Mouse (Mus musculus) gastrocnemius, postnatal 36 days (tissue): ENCODE data around the gene Kansl1. TPM values are rescaled to one million over a fixed set of nuclear protein-coding genes. Genes with fewer than 3 reads are reported as not detected.
"Not testable (repeated sequence)": the region's sequence is repeated elsewhere in the genome, so short reads cannot be mapped to it uniquely, and the experiment has no call there.

Experiments
- DNase-seq, 2 experiments: peaks; one replicate each; pipeline ENCODE4 v3.0.0; 2022
- intact Hi-C: fragments of 180-260 bp; cut with DNase I; formaldehyde crosslinking; loops from one replicate; pipeline ENCODE4 v1.15.1; 2025
- long read RNA-seq, 2 experiments: library from polyadenylated mRNA; stranded (forward); transcript quantifications; one replicate each; pipeline ENCODE4 v2.0.0; 2021
- total RNA-seq, 2 experiments: library from RNA; stranded (reverse); gene quantifications; 2 replicates each; pipeline ENCODE4 v1.2.3; 2021

The Kansl1 gene
- 10 to 100 TPM; 18.2 to 21.4 TPM for total RNA-seq
- long read RNA-seq, experiment 1, partial matches to known transcripts, result 0 of 3 reads
- long read RNA-seq, experiment 1, other reads (novel, unspliced or antisense), result 3 of 3 reads
- long read RNA-seq, experiment 2, full-length matches to known transcripts, result 1 of 6 reads
- long read RNA-seq, experiment 2, partial matches to known transcripts, result 4 of 6 reads
- long read RNA-seq, experiment 2, other reads (novel, unspliced or antisense), result 1 of 6 reads

GRCm38 (mm10) chr11:104468751-104469268 is at the start of gene Kansl1:
TSS of gene Kansl1 (minus strand) at chr11:104468861.
- intact Hi-C loops, result no loop called here
- peak; percentile 13 to 16 for DNase-seq

GRCm38 (mm10) chr11:104512436-104512835 is 43.8 kb upstream of the Kansl1 start:
- intact Hi-C loops, result no loop called here
- no peak for DNase-seq

GRCm38 (mm10) chr11:104510606-104511005 is 41.9 kb upstream of the Kansl1 start:
- no peak for DNase-seq
- intact Hi-C loops, result no loop called here

GRCm38 (mm10) chr11:104508455-104508854 is 39.8 kb upstream of the Kansl1 start:
- no peak for DNase-seq
- intact Hi-C loops, result no loop called here

GRCm38 (mm10) chr11:104488292-104488691 is 19.6 kb upstream of the Kansl1 start:
- intact Hi-C loops, result no loop called here
- no peak for DNase-seq

GRCm38 (mm10) chr11:104481971-104482370 is 13.3 kb upstream of the Kansl1 start:
- intact Hi-C loops, result no loop called here
- no peak for DNase-seq

GRCm38 (mm10) chr11:104479505-104479904 is 10.8 kb upstream of the Kansl1 start:
- intact Hi-C loops, result no loop called here
- no peak for DNase-seq

GRCm38 (mm10) chr11:104469371-104469835 is 742 bp upstream of the Kansl1 start:
- intact Hi-C loops, result no loop called here

GRCm38 (mm10) chr11:104467698-104468097 is 963 bp downstream of the Kansl1 start:
- intact Hi-C loops, result no loop called here

More at GRCm38 (mm10) chr11:104469371-104469835, 742 bp upstream of the Kansl1 start:
- DNase-seq, result peak; percentile 83 to 91

GRCm38 (mm10) chr11:104461551-104461950 is 7.1 kb downstream of the Kansl1 start:
- peak in 1 of 2 experiments; percentile 47 for DNase-seq
- intact Hi-C loops, result loop anchor here (5.0 kb wide), 1 partner anchor 114 kb away; no protein-coding TSS in a partner anchor

More at GRCm38 (mm10) chr11:104467698-104468097, 963 bp downstream of the Kansl1 start:
- no peak for DNase-seq

- DNase-seq, result no peak
- intact Hi-C loops, result loop anchor here (5.0 kb wide), 1 partner anchor 112 kb away; no protein-coding TSS in a partner anchor
Observed at GRCm38 (mm10) chr11:104459671-104460070, 9.0 kb downstream of the Kansl1 start.

GRCm38 (mm10) chr11:104458507-104458906 is 10.2 kb downstream of the Kansl1 start:
- intact Hi-C loops, result no loop called here
- DNase-seq, result no peak

- DNase-seq, result no peak
Observed at GRCm38 (mm10) chr11:104452709-104453108, 16.0 kb downstream of the Kansl1 start.

GRCm38 (mm10) chr11:104451239-104451638 is 17.4 kb downstream of the Kansl1 start:
- DNase-seq, result no peak
- intact Hi-C loops, result no loop called here

More at GRCm38 (mm10) chr11:104452709-104453108, 16.0 kb downstream of the Kansl1 start:
- intact Hi-C loops, result no loop called here

- DNase-seq, result not testable (repeated sequence)
- intact Hi-C loops, result loop anchor here (5.0 kb wide), 1 partner anchor 101 kb away; no protein-coding TSS in a partner anchor
Observed at GRCm38 (mm10) chr11:104448499-104448898, 20.2 kb downstream of the Kansl1 start.

GRCm38 (mm10) chr11:104445538-104445937 is 23.1 kb downstream of the Kansl1 start:
- no peak for DNase-seq
- intact Hi-C loops, result loop anchor here (5.0 kb wide), 1 partner anchor 98 kb away; no protein-coding TSS in a partner anchor

GRCm38 (mm10) chr11:104445044-104445443 is 23.6 kb downstream of the Kansl1 start:
- intact Hi-C loops, result loop anchor here (5.0 kb wide), 1 partner anchor 98 kb away; no protein-coding TSS in a partner anchor
- no peak for DNase-seq

- intact Hi-C loops, result loop anchor here (5.0 kb wide), 1 partner anchor 41 kb away; no protein-coding TSS in a partner anchor
- DNase-seq, result no peak
Observed at GRCm38 (mm10) chr11:104443359-104443758, 25.3 kb downstream of the Kansl1 start.

GRCm38 (mm10) chr11:104442333-104443136 is 26.1 kb downstream of the Kansl1 start:
- peak; percentile 90 to 92 for DNase-seq
- intact Hi-C loops, result loop anchor here (5.0 kb wide), 1 partner anchor 40 kb away; no protein-coding TSS in a partner anchor

- intact Hi-C loops, result loop anchor here (2.0 to 5.0 kb wide), 2 partner anchors 17 to 39 kb away; no protein-coding TSS in a partner anchor
- DNase-seq, result peak; percentile 62 to 74
Observed at GRCm38 (mm10) chr11:104441475-104442332, 27.0 kb downstream of the Kansl1 start.
